Mouse (Mus musculus): ENCODE results near the gene Ffar2. TPM values are rescaled to one million over a fixed set of nuclear protein-coding genes. Genes with fewer than 3 reads are reported as not detected.

Ffar2 gene
- total and polyA plus RNA-seq, 2 experiments from 2014 or later = 0.05 TPM; not detected in 1

GRCm38 (mm10) chr7:30781792-30782191 lies 41.8 kb downstream of the Ffar2 start:
- H3K9ac ChIP-seq (replicated peaks; ENCODE audit: low read depth, low read length) = no peak overlapping the region
- ATAC-seq (ENCODE audit: insufficient read depth, low read depth) (no peak), DNase-seq (ENCODE audit: low spot score) (no peak)
- WGBS = 61% methylated on average over 4 of the region's 4 CpGs
- H3K4me1 ChIP-seq (ENCODE audit: control insufficient read depth, insufficient read depth) = no peaks in the 10 kb centered on the region
- no peak overlapping the region for H3K4me2 ChIP-seq (ENCODE audit: low read depth, low read length)
- H3K36me3 ChIP-seq (replicated peaks; ENCODE audit: control insufficient read depth, insufficient read depth, low read length) = no peaks in the 10 kb centered on the region
- H3K9me3 ChIP-seq (replicated peaks; ENCODE audit: control insufficient read depth, low read length) = no peaks in the 10 kb centered on the region
- H3K27ac ChIP-seq (ENCODE audit: low read depth) = no peak overlapping the region
- no peaks in the 10 kb centered on the region for H3K27me3 ChIP-seq (ENCODE audit: control insufficient read depth, insufficient read depth, low read length)
- H3K4me3 ChIP-seq (ENCODE audit: low read depth, low read length) = no peak overlapping the region
- TF ChIP-seq CTCF (IDR thresholded peaks at IDR 0.05; ENCODE audit: low read depth) (peak; percentile 34), EP300 (IDR thresholded peaks at IDR 0.05; ENCODE audit: low read depth) (no peak)

- H3K27me3 ChIP-seq (ENCODE audit: control insufficient read depth, insufficient read depth, low read length) = no peaks in the 10 kb centered on the region
- DNase-seq (ENCODE audit: low spot score) = no peak
These were observed 45.7 kb downstream of the Ffar2 start for GRCm38 (mm10) chr7:30777911-30778310.

GRCm38 (mm10) chr7:30777081-30777579 lies 46.4 kb downstream of the Ffar2 start:
- Histone ChIP-seq H3K9ac (replicated peaks; ENCODE audit: low read depth, low read length) (no peak overlapping the region), H3K4me1 (ENCODE audit: control insufficient read depth, insufficient read depth) (no peaks in the 10 kb centered on the region), H3K36me3 (replicated peaks; ENCODE audit: control insufficient read depth, insufficient read depth, low read length) (no peaks in the 10 kb centered on the region), H3K4me2 (ENCODE audit: low read depth, low read length) (no peak overlapping the region), H3K9me3 (replicated peaks; ENCODE audit: control insufficient read depth, low read length) (no peaks in the 10 kb centered on the region), H3K27ac (ENCODE audit: low read depth) (no peak overlapping the region), H3K27me3 (ENCODE audit: control insufficient read depth, insufficient read depth, low read length) (no peaks in the 10 kb centered on the region), H3K4me3 (ENCODE audit: low read depth, low read length) (no peak overlapping the region)
- TF ChIP-seq CTCF (IDR thresholded peaks at IDR 0.05; ENCODE audit: low read depth) = no peak
- DNase-seq (ENCODE audit: low spot score) = no peak
- WGBS = 51% methylated on average over 7 of the region's 7 CpGs
- no peak for ATAC-seq (ENCODE audit: insufficient read depth, low read depth)

More at GRCm38 (mm10) chr7:30777911-30778310, 45.7 kb downstream of the Ffar2 start:
- no peaks in the 10 kb centered on the region for H3K9me3 ChIP-seq (replicated peaks; ENCODE audit: control insufficient read depth, low read length)
- no peak overlapping the region for H3K4me3 ChIP-seq (ENCODE audit: low read depth, low read length)
- no peak for ATAC-seq (ENCODE audit: insufficient read depth, low read depth)
- TF ChIP-seq EP300 (IDR thresholded peaks at IDR 0.05; ENCODE audit: low read depth) = no peak
- TF ChIP-seq CTCF (IDR thresholded peaks at IDR 0.05; ENCODE audit: low read depth) = no peak
- H3K4me2 ChIP-seq (ENCODE audit: low read depth, low read length) = no peak overlapping the region
- no peak overlapping the region for H3K27ac ChIP-seq (ENCODE audit: low read depth)
- no peak overlapping the region for H3K9ac ChIP-seq (replicated peaks; ENCODE audit: low read depth, low read length)
- WGBS = 69% methylated on average over 1 of the region's 1 CpGs
- H3K36me3 ChIP-seq (replicated peaks; ENCODE audit: control insufficient read depth, insufficient read depth, low read length) = no peaks in the 10 kb centered on the region
- no peaks in the 10 kb centered on the region for H3K4me1 ChIP-seq (ENCODE audit: control insufficient read depth, insufficient read depth)

GRCm38 (mm10) chr7:30776104-30776503 lies 47.5 kb downstream of the Ffar2 start:
- ATAC-seq (ENCODE audit: insufficient read depth, low read depth) (no peak), DNase-seq (ENCODE audit: low spot score) (no peak)
- no peaks in the 10 kb centered on the region for H3K9me3 ChIP-seq (replicated peaks; ENCODE audit: control insufficient read depth, low read length)
- no peak overlapping the region for H3K4me2 ChIP-seq (ENCODE audit: low read depth, low read length)
- H3K4me3 ChIP-seq (ENCODE audit: low read depth, low read length) = no peak overlapping the region
- no peaks in the 10 kb centered on the region for H3K27me3 ChIP-seq (ENCODE audit: control insufficient read depth, insufficient read depth, low read length)
- no peak overlapping the region for H3K27ac ChIP-seq (ENCODE audit: low read depth)
- no peaks in the 10 kb centered on the region for H3K4me1 ChIP-seq (ENCODE audit: control insufficient read depth, insufficient read depth)
- 70% methylated on average over 9 of the region's 9 CpGs for WGBS
- H3K9ac ChIP-seq (replicated peaks; ENCODE audit: low read depth, low read length) = no peak overlapping the region
- no peak for TF ChIP-seq CTCF (IDR thresholded peaks at IDR 0.05; ENCODE audit: low read depth)
- TF ChIP-seq EP300 (IDR thresholded peaks at IDR 0.05; ENCODE audit: low read depth) = no peak
- no peaks in the 10 kb centered on the region for H3K36me3 ChIP-seq (replicated peaks; ENCODE audit: control insufficient read depth, insufficient read depth, low read length)

GRCm38 (mm10) chr7:30769236-30769635 lies 54.3 kb downstream of the Ffar2 start:
- ATAC-seq (ENCODE audit: insufficient read depth, low read depth) (no peak), DNase-seq (ENCODE audit: low spot score) (no peak)
- Histone ChIP-seq H3K27me3 (ENCODE audit: control insufficient read depth, insufficient read depth, low read length) (0 out of 2 replicates have a peak, but pooled peaks cover 4% of the 10 kb centered on the region), H3K9me3 (replicated peaks; ENCODE audit: control insufficient read depth, low read length) (no peaks in the 10 kb centered on the region), H3K4me1 (ENCODE audit: control insufficient read depth, insufficient read depth) (no peaks in the 10 kb centered on the region), H3K4me2 (ENCODE audit: low read depth, low read length) (no peak overlapping the region), H3K4me3 (ENCODE audit: low read depth, low read length) (no peak overlapping the region), H3K9ac (replicated peaks; ENCODE audit: low read depth, low read length) (no peak overlapping the region), H3K27ac (ENCODE audit: low read depth) (no peak overlapping the region), H3K36me3 (replicated peaks; ENCODE audit: control insufficient read depth, insufficient read depth, low read length) (no peaks in the 10 kb centered on the region)
- TF ChIP-seq CTCF (IDR thresholded peaks at IDR 0.05; ENCODE audit: low read depth) (no peak), EP300 (IDR thresholded peaks at IDR 0.05; ENCODE audit: low read depth) (no peak)
- 24% methylated on average over 9 of the region's 9 CpGs for WGBS

Other genes with a start within 250 kb of the Ffar2 start
- gene Kmt2b, start 235.0 kb downstream of the Ffar2 start, total RNA-seq (2014; rRNA removed; ENCODE audit: low replicate concordance) = 12.1 and 13.4 TPM in 2 replicates
- 2.9 and 3.2 TPM in 2 replicates for gene Kmt2b, start 235.0 kb downstream of the Ffar2 start, polyA plus RNA-seq (2015; fragmentation: Nextera tagmentation; extraction: Ambion mirVana)
- not detected in 2 replicates for gene Zbtb32, start 224.9 kb downstream of the Ffar2 start, total RNA-seq (2014; rRNA removed; ENCODE audit: low replicate concordance)
- gene Zbtb32, start 224.9 kb downstream of the Ffar2 start, polyA plus RNA-seq (2015; fragmentation: Nextera tagmentation; extraction: Ambion mirVana) = 0.11 and 0.27 TPM in 2 replicates
- gene Upk1a, start 210.9 kb downstream of the Ffar2 start, total RNA-seq (2014; rRNA removed; ENCODE audit: low replicate concordance) = 1.1 and 73.4 TPM in 2 replicates
- 0.56 and 0.60 TPM in 2 replicates for gene Upk1a, start 210.9 kb downstream of the Ffar2 start, polyA plus RNA-seq (2015; fragmentation: Nextera tagmentation; extraction: Ambion mirVana)
- 1,408 and 1,527 TPM in 2 replicates for gene Cox6b1, start 197.6 kb downstream of the Ffar2 start, total RNA-seq (2014; rRNA removed; ENCODE audit: low replicate concordance)
- gene Cox6b1, start 197.6 kb downstream of the Ffar2 start, polyA plus RNA-seq (2015; fragmentation: Nextera tagmentation; extraction: Ambion mirVana) = 4,395 and 4,405 TPM in 2 replicates
- gene Etv2, start 187.9 kb downstream of the Ffar2 start, total RNA-seq (2014; rRNA removed; ENCODE audit: low replicate concordance) = not detected in 2 replicates
- not detected in 2 replicates for gene Etv2, start 187.9 kb downstream of the Ffar2 start, polyA plus RNA-seq (2015; fragmentation: Nextera tagmentation; extraction: Ambion mirVana)
- gene Rbm42, start 173.5 kb downstream of the Ffar2 start, total RNA-seq (2014; rRNA removed; ENCODE audit: low replicate concordance) = 93.4 and 114 TPM in 2 replicates
- 71.3 and 71.6 TPM in 2 replicates for gene Rbm42, start 173.5 kb downstream of the Ffar2 start, polyA plus RNA-seq (2015; fragmentation: Nextera tagmentation; extraction: Ambion mirVana)
- gene Haus5, start 158.8 kb downstream of the Ffar2 start, total RNA-seq (2014; rRNA removed; ENCODE audit: low replicate concordance) = 17.5 and 19.8 TPM in 2 replicates
- gene Haus5, start 158.8 kb downstream of the Ffar2 start, polyA plus RNA-seq (2015; fragmentation: Nextera tagmentation; extraction: Ambion mirVana) = 9.5 and 10.5 TPM in 2 replicates
- gene Pmis2, start 152.2 kb downstream of the Ffar2 start, total RNA-seq (2014; rRNA removed; ENCODE audit: low replicate concordance) = not detected in 2 replicates
- not detected in 2 replicates for gene Pmis2, start 152.2 kb downstream of the Ffar2 start, polyA plus RNA-seq (2015; fragmentation: Nextera tagmentation; extraction: Ambion mirVana)
- gene 2200002J24Rik, start 124.8 kb downstream of the Ffar2 start, total RNA-seq (2014; rRNA removed; ENCODE audit: low replicate concordance) = 1.5 and 6.6 TPM in 2 replicates
- gene 2200002J24Rik, start 124.8 kb downstream of the Ffar2 start, polyA plus RNA-seq (2015; fragmentation: Nextera tagmentation; extraction: Ambion mirVana) = 5.8 and 6.4 TPM in 2 replicates
- gene Atp4a, start 111.6 kb downstream of the Ffar2 start, total RNA-seq (2014; rRNA removed; ENCODE audit: low replicate concordance) = not detected in 2 replicates
- 0.04 TPM in 1 of 2 replicates, not detected in the other for gene Atp4a, start 111.6 kb downstream of the Ffar2 start, polyA plus RNA-seq (2015; fragmentation: Nextera tagmentation; extraction: Ambion mirVana)
- 228 and 261 TPM in 2 replicates for gene Tmem147, start 94.2 kb downstream of the Ffar2 start, total RNA-seq (2014; rRNA removed; ENCODE audit: low replicate concordance)
- 283 and 304 TPM in 2 replicates for gene Tmem147, start 94.2 kb downstream of the Ffar2 start, polyA plus RNA-seq (2015; fragmentation: Nextera tagmentation; extraction: Ambion mirVana)
- not detected in 2 replicates for gene Gapdhs, start 80.1 kb downstream of the Ffar2 start, total RNA-seq (2014; rRNA removed; ENCODE audit: low replicate concordance)
- gene Gapdhs, start 80.1 kb downstream of the Ffar2 start, polyA plus RNA-seq (2015; fragmentation: Nextera tagmentation; extraction: Ambion mirVana) = 0.16 TPM in 1 of 2 replicates, not detected in the other
- 0.23 and 4.6 TPM in 2 replicates for gene Sbsn, start 72.3 kb downstream of the Ffar2 start, total RNA-seq (2014; rRNA removed; ENCODE audit: low replicate concordance)
- 2.5 and 2.6 TPM in 2 replicates for gene Sbsn, start 72.3 kb downstream of the Ffar2 start, polyA plus RNA-seq (2015; fragmentation: Nextera tagmentation; extraction: Ambion mirVana)
- gene Dmkn, start 60.0 kb downstream of the Ffar2 start, total RNA-seq (2014; rRNA removed; ENCODE audit: low replicate concordance) = 1.1 and 8.1 TPM in 2 replicates
- gene Dmkn, start 60.0 kb downstream of the Ffar2 start, polyA plus RNA-seq (2015; fragmentation: Nextera tagmentation; extraction: Ambion mirVana) = 10.4 and 13.8 TPM in 2 replicates
- not detected in 2 replicates for gene Krtdap, start 35.9 kb downstream of the Ffar2 start, total RNA-seq (2014; rRNA removed; ENCODE audit: low replicate concordance)
- gene Krtdap, start 35.9 kb downstream of the Ffar2 start, polyA plus RNA-seq (2015; fragmentation: Nextera tagmentation; extraction: Ambion mirVana) = 0.40 and 1.3 TPM in 2 replicates
- gene Ffar3, start 32.4 kb upstream of the Ffar2 start, total RNA-seq (2014; rRNA removed; ENCODE audit: low replicate concordance) = not detected in 2 replicates
- not detected in 2 replicates for gene Ffar3, start 32.4 kb upstream of the Ffar2 start, polyA plus RNA-seq (2015; fragmentation: Nextera tagmentation; extraction: Ambion mirVana)
- gene Ffar1, start 37.8 kb upstream of the Ffar2 start, total RNA-seq (2014; rRNA removed; ENCODE audit: low replicate concordance) = not detected in 2 replicates
- not detected in 2 replicates for gene Ffar1, start 37.8 kb upstream of the Ffar2 start, polyA plus RNA-seq (2015; fragmentation: Nextera tagmentation; extraction: Ambion mirVana)
- not detected in 2 replicates for gene Cd22, start 56.6 kb upstream of the Ffar2 start, total RNA-seq (2014; rRNA removed; ENCODE audit: low replicate concordance)
- 0.08 and 0.23 TPM in 2 replicates for gene Cd22, start 56.6 kb upstream of the Ffar2 start, polyA plus RNA-seq (2015; fragmentation: Nextera tagmentation; extraction: Ambion mirVana)
- gene Mag, start 91.1 kb upstream of the Ffar2 start, total RNA-seq (2014; rRNA removed; ENCODE audit: low replicate concordance) = 0.38 and 1.2 TPM in 2 replicates
- gene Mag, start 91.1 kb upstream of the Ffar2 start, polyA plus RNA-seq (2015; fragmentation: Nextera tagmentation; extraction: Ambion mirVana) = 0.07 and 0.10 TPM in 2 replicates
- gene Hamp2, start 100.9 kb upstream of the Ffar2 start, total RNA-seq (2014; rRNA removed; ENCODE audit: low replicate concordance) = not detected in 2 replicates
- 0.44 TPM in 1 of 2 replicates, not detected in the other for gene Hamp2, start 100.9 kb upstream of the Ffar2 start, polyA plus RNA-seq (2015; fragmentation: Nextera tagmentation; extraction: Ambion mirVana)
- gene Hamp, start 120.3 kb upstream of the Ffar2 start, total RNA-seq (2014; rRNA removed; ENCODE audit: low replicate concordance) = 42.0 TPM in 1 of 2 replicates, not detected in the other
- gene Hamp, start 120.3 kb upstream of the Ffar2 start, polyA plus RNA-seq (2015; fragmentation: Nextera tagmentation; extraction: Ambion mirVana) = 1.7 and 4.0 TPM in 2 replicates
- 101 and 109 TPM in 2 replicates for gene Usf2, start 133.0 kb upstream of the Ffar2 start, total RNA-seq (2014; rRNA removed; ENCODE audit: low replicate concordance)
- gene Usf2, start 133.0 kb upstream of the Ffar2 start, polyA plus RNA-seq (2015; fragmentation: Nextera tagmentation; extraction: Ambion mirVana) = 16.5 and 16.7 TPM in 2 replicates
- gene Lsr, start 149.7 kb upstream of the Ffar2 start, total RNA-seq (2014; rRNA removed; ENCODE audit: low replicate concordance) = 6.2 and 12.8 TPM in 2 replicates
- 4.0 and 4.1 TPM in 2 replicates for gene Lsr, start 149.7 kb upstream of the Ffar2 start, polyA plus RNA-seq (2015; fragmentation: Nextera tagmentation; extraction: Ambion mirVana)
- gene Fam187b, start 150.0 kb upstream of the Ffar2 start, total RNA-seq (2014; rRNA removed; ENCODE audit: low replicate concordance) = 0.77 TPM in 1 of 2 replicates, not detected in the other
- 0.18 and 0.58 TPM in 2 replicates for gene Fam187b, start 150.0 kb upstream of the Ffar2 start, polyA plus RNA-seq (2015; fragmentation: Nextera tagmentation; extraction: Ambion mirVana)
- 54.3 and 69.7 TPM in 2 replicates for gene Fxyd5, start 218.7 kb upstream of the Ffar2 start, total RNA-seq (2014; rRNA removed; ENCODE audit: low replicate concordance)
- gene Fxyd5, start 218.7 kb upstream of the Ffar2 start, polyA plus RNA-seq (2015; fragmentation: Nextera tagmentation; extraction: Ambion mirVana) = 41.5 and 46.4 TPM in 2 replicates
- gene Fxyd7, start 227.7 kb upstream of the Ffar2 start, total RNA-seq (2014; rRNA removed; ENCODE audit: low replicate concordance) = 5.8 TPM in 1 of 2 replicates, not detected in the other
- gene Fxyd7, start 227.7 kb upstream of the Ffar2 start, polyA plus RNA-seq (2015; fragmentation: Nextera tagmentation; extraction: Ambion mirVana) = 0.67 and 0.72 TPM in 2 replicates
- 499 and 572 TPM in 2 replicates for gene Fxyd1, start 233.4 kb upstream of the Ffar2 start, total RNA-seq (2014; rRNA removed; ENCODE audit: low replicate concordance)
- 1,579 and 1,586 TPM in 2 replicates for gene Fxyd1, start 233.4 kb upstream of the Ffar2 start, polyA plus RNA-seq (2015; fragmentation: Nextera tagmentation; extraction: Ambion mirVana)
- gene Lgi4, start 235.6 kb upstream of the Ffar2 start, total RNA-seq (2014; rRNA removed; ENCODE audit: low replicate concordance) = 0.27 and 2.7 TPM in 2 replicates
- 0.08 and 0.19 TPM in 2 replicates for gene Lgi4, start 235.6 kb upstream of the Ffar2 start, polyA plus RNA-seq (2015; fragmentation: Nextera tagmentation; extraction: Ambion mirVana)

All from heart, postnatal 0 days (tissue).